Mouse (Mus musculus) hindbrain, embryonic 13.5 days (tissue): ENCODE data around the gene Rabepk. TPM values are rescaled to one million over a fixed set of nuclear protein-coding genes. Genes with fewer than 3 reads are reported as not detected.
"Not testable (repeated sequence)": the region's sequence is repeated elsewhere in the genome, so short reads cannot be mapped to it uniquely, and the experiment has no call there.

ENCODE experiments used
- ATAC-seq: fragments of 200-750 bp; cut with Nextera tagmentation; 2 replicates; pipeline ENCODE4 v1.8.0; 2017; ENCODE audit warnings: moderate TSS enrichment; ENCODE audit not compliant: low FRiP score
- H3K27ac ChIP-seq: fragments of 300-500 bp; sonication (generic); 2 replicates; pipeline ENCODE4 v1.5.1; 2015; ENCODE audit warnings: inconsistent platforms, mild to moderate bottlenecking, moderate library complexity
- H3K27me3 ChIP-seq: fragments of 300-500 bp; sonication (generic); 2 replicates; pipeline ENCODE4 v1.6.1; 2015; ENCODE audit warnings: mild to moderate bottlenecking, inconsistent platforms
- H3K36me3 ChIP-seq: fragments of 300-500 bp; sonication (generic); 2 replicates; pipeline ENCODE4 v1.6.1; 2015; ENCODE audit warnings: mild to moderate bottlenecking, inconsistent platforms
- H3K4me1 ChIP-seq: fragments of 300-500 bp; sonication (generic); replicated peaks from 2 replicates; pipeline ENCODE4 v1.6.1; 2015; ENCODE audit warnings: inconsistent platforms
- H3K4me2 ChIP-seq: fragments of 300-500 bp; sonication (generic); 2 replicates; pipeline ENCODE4 v1.6.1; 2015; ENCODE audit warnings: inconsistent platforms, mild to moderate bottlenecking, moderate library complexity
- H3K4me3 ChIP-seq: fragments of 300-500 bp; sonication (generic); 2 replicates; pipeline ENCODE4 v1.5.1; 2015; ENCODE audit warnings: mild to moderate bottlenecking, inconsistent platforms
- H3K9ac ChIP-seq: fragments of 300-500 bp; sonication (generic); 2 replicates; pipeline ENCODE4 v1.6.1; 2015; ENCODE audit warnings: mild to moderate bottlenecking, inconsistent platforms
- H3K9me3 ChIP-seq: fragments of 300-500 bp; sonication (generic); 2 replicates; pipeline ENCODE4 v1.6.1; 2016; ENCODE audit warnings: inconsistent platforms
- WGBS: fragments of 180-500 bp; shearing (Covaris S2); methylation state at CpG from one replicate; pipeline ENCODE4 v1.1.7; 2015; 5-methylcytosine and 5-hydroxymethylcytosine counted together
- polyA plus RNA-seq: library from polyadenylated mRNA; unstranded; fragments of >200 nt; fragmentation: Nextera tagmentation; extraction: Ambion mirVana; gene quantifications from 2 replicates; pipeline ENCODE4 v1.2.1, GENCODE M21; 2015

Gene Rabepk
- polyA plus RNA-seq, 1 experiment from 2014 or later, result 28.2 TPM

GRCm38 (mm10) chr2:34826460-34827231 lies 26.9 kb upstream of the Rabepk start:
- H3K4me2 ChIP-seq, result peak overlapping the region; percentile 81
- H3K36me3 ChIP-seq, result peaks cover 8% of the 10 kb centered on the region
- H3K4me1 ChIP-seq, result peaks cover 24% of the 10 kb centered on the region
- H3K27me3 ChIP-seq, result peaks cover 8% of the 10 kb centered on the region; the same call in 1 of the 2 replicates
- 0 out of 2 replicates have a peak, but pooled peaks cover 4% of the 10 kb centered on the region for H3K9me3 ChIP-seq
- H3K9ac ChIP-seq, result peak overlapping the region; percentile 97
- 0 out of 2 replicates have a peak, but pooled peaks have one; percentile 11 for ATAC-seq
- peak overlapping the region; percentile 97 for H3K4me3 ChIP-seq
- peak overlapping the region; percentile 91 for H3K27ac ChIP-seq
- WGBS, result 36% methylated on average over 20 of the region's 21 CpGs

DNA sequence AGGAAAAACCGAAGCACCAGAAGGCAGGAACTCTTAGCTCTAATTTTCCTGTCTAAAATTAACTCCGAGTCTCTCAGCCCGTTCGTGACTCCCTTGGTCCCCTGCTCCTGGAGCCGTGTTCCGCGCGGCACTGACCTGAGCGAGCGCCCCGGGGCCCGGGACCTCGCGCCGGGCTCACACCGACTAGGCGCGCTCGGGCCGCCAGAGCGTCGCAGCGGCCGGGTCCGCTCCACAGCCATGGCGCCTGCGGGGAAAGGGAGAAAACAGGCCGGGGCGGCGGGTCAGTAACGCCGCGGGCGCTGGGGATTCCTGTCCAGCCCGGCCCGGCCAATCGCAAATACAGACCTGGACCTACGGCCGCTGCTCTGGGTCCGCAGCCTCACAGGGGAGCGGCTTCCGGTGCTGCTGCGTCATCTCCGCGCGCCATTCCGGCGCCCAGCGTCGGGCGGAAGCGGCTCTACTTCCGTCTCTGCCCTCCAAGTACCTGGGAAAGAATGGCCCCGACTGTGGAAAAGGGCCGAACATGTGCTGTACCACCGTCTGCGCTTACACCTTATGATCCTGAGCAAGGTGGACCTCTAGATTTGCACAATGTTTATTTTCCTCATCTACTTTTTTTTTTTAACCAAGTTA lies 26.2 kb upstream of the Rabepk start, which contains the start of gene Fbxw2:
TSS of gene Fbxw2 (minus strand) at position 485 of the 633 bp plus-strand sequence.
- peak within 1 kb of the TSS; percentile 81 for H3K4me2 ChIP-seq
- H3K27ac ChIP-seq, result peak within 1 kb of the TSS; percentile 91
- peaks cover 8% of the 10 kb centered on the region; the same call in 1 of the 2 replicates for H3K27me3 ChIP-seq
- peaks cover 13% of the 10 kb centered on the region for H3K36me3 ChIP-seq
- peak; percentile 97 for ATAC-seq
- H3K4me1 ChIP-seq, result peaks cover 24% of the 10 kb centered on the region
- 0 out of 2 replicates have a peak, but pooled peaks cover 4% of the 10 kb centered on the region for H3K9me3 ChIP-seq
- H3K4me3 ChIP-seq, result peak within 1 kb of the TSS; percentile 97
- H3K9ac ChIP-seq, result peak within 1 kb of the TSS; percentile 97
- WGBS, result under 1% methylated on average over 47 of the region's 57 CpGs

DNA sequence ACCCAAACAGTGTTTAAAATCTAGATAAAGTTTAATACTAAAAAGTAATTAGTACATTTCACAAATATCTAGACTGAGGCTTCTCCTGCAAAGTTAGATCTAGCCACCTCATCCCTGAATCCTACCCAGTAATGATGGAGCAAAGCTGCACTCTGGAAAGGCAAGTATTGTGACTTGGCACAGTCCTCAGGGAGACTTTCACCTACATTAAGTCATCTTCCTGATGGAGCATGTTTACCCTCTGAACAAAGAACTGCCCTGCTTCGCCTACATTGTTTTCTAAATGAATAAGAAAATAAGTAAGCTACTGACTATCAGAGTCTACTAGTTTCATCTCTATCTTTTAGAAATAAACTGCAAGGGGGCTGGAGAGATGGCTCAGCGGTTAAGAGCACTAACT lies 18.8 kb upstream of the Rabepk start:
- H3K36me3 ChIP-seq, result peaks cover 57% of the 10 kb centered on the region
- no peaks in the 10 kb centered on the region for H3K9me3 ChIP-seq
- no peak for ATAC-seq

GRCm38 (mm10) chr2:34815893-34816292 lies 16.2 kb upstream of the Rabepk start:
- WGBS, result 100% methylated on average over 2 of the region's 2 CpGs
- H3K36me3 ChIP-seq, result peaks cover 65% of the 10 kb centered on the region
- H3K27ac ChIP-seq, ATAC-seq, H3K27me3 ChIP-seq, H3K4me1 ChIP-seq, H3K9me3 ChIP-seq, H3K4me2 ChIP-seq, H3K4me3 ChIP-seq, H3K9ac ChIP-seq: not testable (repeated sequence)

More for the DNA sequence above, 18.8 kb upstream of the Rabepk start:
- Histone ChIP-seq H3K4me3 (no peak overlapping the region), H3K9ac (no peak overlapping the region), H3K4me1 (0 out of 2 replicates have a peak, but pooled peaks cover under 1% of the 10 kb centered on the region), H3K27me3 (no peaks in the 10 kb centered on the region), H3K27ac (no peak overlapping the region), H3K4me2 (no peak overlapping the region)
- 91% methylated on average over 2 of the region's 2 CpGs for WGBS

DNA sequence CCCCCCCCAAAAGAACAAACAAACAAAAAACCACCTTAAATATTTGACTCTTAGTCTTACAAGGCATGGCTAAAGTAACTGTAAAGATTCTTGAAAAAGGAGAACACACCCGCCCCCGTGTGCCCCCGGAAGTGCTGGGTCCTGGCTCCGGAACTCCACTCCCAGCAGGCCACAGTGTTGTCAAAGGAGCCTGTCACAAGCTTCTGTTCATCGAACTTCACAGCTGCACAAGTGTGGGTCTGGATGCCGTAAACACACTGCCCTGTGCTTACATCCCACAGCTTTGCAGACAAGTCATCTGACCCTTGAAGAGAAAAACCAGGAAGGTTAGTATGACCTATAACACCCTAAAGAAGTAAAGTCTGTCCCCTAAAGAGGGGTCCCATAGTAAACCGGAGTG lies 13.0 kb upstream of the Rabepk start:
- Histone ChIP-seq H3K27me3 (no peaks in the 10 kb centered on the region), H3K4me1 (no peaks in the 10 kb centered on the region), H3K4me2 (no peak overlapping the region), H3K9ac (no peak overlapping the region), H3K27ac (no peak overlapping the region), H3K9me3 (no peaks in the 10 kb centered on the region), H3K4me3 (no peak overlapping the region), H3K36me3 (peaks cover 67% of the 10 kb centered on the region)
- 91% methylated on average over 7 of the region's 7 CpGs for WGBS
- no peak for ATAC-seq

DNA sequence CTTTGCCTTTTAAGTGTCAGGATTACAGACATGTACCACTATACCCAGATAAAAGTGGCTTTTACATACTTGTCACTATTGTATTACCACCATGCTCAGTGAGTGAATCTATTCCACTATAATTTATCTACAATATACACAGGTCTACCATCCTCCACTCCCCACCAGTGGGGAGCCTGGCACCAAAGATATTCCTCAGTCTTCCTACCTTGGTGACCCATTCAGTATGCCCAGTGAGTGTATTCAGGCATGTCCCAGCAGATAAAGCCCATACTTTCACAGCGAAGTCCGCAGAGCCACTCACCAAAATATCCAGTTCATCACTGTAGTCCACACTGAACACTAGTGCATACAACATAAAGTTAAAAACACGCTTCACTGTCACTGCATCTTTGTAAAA lies 11.1 kb upstream of the Rabepk start:
- Histone ChIP-seq H3K27me3 (no peaks in the 10 kb centered on the region), H3K4me2 (no peak overlapping the region), H3K27ac (no peak overlapping the region), H3K4me1 (no peaks in the 10 kb centered on the region), H3K9me3 (no peaks in the 10 kb centered on the region), H3K36me3 (peaks cover 55% of the 10 kb centered on the region), H3K9ac (no peak overlapping the region), H3K4me3 (no peak overlapping the region)
- 95% methylated on average over 3 of the region's 3 CpGs for WGBS
- ATAC-seq, result no peak

- Histone ChIP-seq H3K27ac (no peak overlapping the region), H3K9me3 (no peaks in the 10 kb centered on the region), H3K9ac (no peak overlapping the region), H3K4me1 (peaks cover 6% of the 10 kb centered on the region), H3K36me3 (peaks cover 51% of the 10 kb centered on the region), H3K4me3 (no peak overlapping the region), H3K27me3 (no peaks in the 10 kb centered on the region), H3K4me2 (no peak overlapping the region)
- no peak for ATAC-seq
- 92% methylated on average over 1 of the region's 1 CpGs for WGBS
Observed at GRCm38 (mm10) chr2:34809568-34809967, 9.9 kb upstream of the Rabepk start.

- ATAC-seq, result no peak
- no peaks in the 10 kb centered on the region for H3K9me3 ChIP-seq
- no peak overlapping the region for H3K9ac ChIP-seq
- H3K27ac ChIP-seq, result no peak overlapping the region
- WGBS, result 81% methylated on average over 2 of the region's 2 CpGs
- peaks cover 19% of the 10 kb centered on the region for H3K4me1 ChIP-seq
- no peak overlapping the region for H3K4me2 ChIP-seq
- H3K36me3 ChIP-seq, result peaks cover 39% of the 10 kb centered on the region
- H3K27me3 ChIP-seq, result no peaks in the 10 kb centered on the region
- H3K4me3 ChIP-seq, result no peak overlapping the region
Observed at GRCm38 (mm10) chr2:34808057-34808456, 8.3 kb upstream of the Rabepk start.

- no peak overlapping the region for H3K4me2 ChIP-seq
- no peak overlapping the region for H3K27ac ChIP-seq
- peaks cover 18% of the 10 kb centered on the region for H3K36me3 ChIP-seq
- H3K4me1 ChIP-seq, result peaks cover 21% of the 10 kb centered on the region
- no peak overlapping the region for H3K4me3 ChIP-seq
- H3K27me3 ChIP-seq, result no peaks in the 10 kb centered on the region
- ATAC-seq, result no peak
- no peaks in the 10 kb centered on the region for H3K9me3 ChIP-seq
- 94% methylated on average over 10 of the region's 10 CpGs for WGBS
- no peak overlapping the region for H3K9ac ChIP-seq
Observed at GRCm38 (mm10) chr2:34805364-34805950, 5.7 kb upstream of the Rabepk start.

GRCm38 (mm10) chr2:34804815-34805214 lies 5.1 kb upstream of the Rabepk start:
- WGBS, result 95% methylated on average over 1 of the region's 1 CpGs
- Histone ChIP-seq H3K9ac (no peak overlapping the region), H3K27ac (no peak overlapping the region), H3K4me3 (no peak overlapping the region), H3K9me3 (no peaks in the 10 kb centered on the region), H3K36me3 (peaks cover 18% of the 10 kb centered on the region), H3K4me1 (peaks cover 25% of the 10 kb centered on the region), H3K4me2 (no peak overlapping the region), H3K27me3 (no peaks in the 10 kb centered on the region)
- no peak for ATAC-seq

- H3K9me3 ChIP-seq, result no peaks in the 10 kb centered on the region
- H3K4me1 ChIP-seq, result peaks cover 29% of the 10 kb centered on the region
- H3K4me2 ChIP-seq, result peak overlapping the region; percentile 76; the same call in 1 of the 2 replicates
- no peak for ATAC-seq
- no peak overlapping the region for H3K27ac ChIP-seq
- no peaks in the 10 kb centered on the region for H3K27me3 ChIP-seq
- no peak overlapping the region for H3K4me3 ChIP-seq
- peaks cover 17% of the 10 kb centered on the region for H3K36me3 ChIP-seq
- WGBS, result 96% methylated on average over 2 of the region's 2 CpGs
- no peak overlapping the region for H3K9ac ChIP-seq
Observed at GRCm38 (mm10) chr2:34804172-34804571, 4.5 kb upstream of the Rabepk start.

DNA sequence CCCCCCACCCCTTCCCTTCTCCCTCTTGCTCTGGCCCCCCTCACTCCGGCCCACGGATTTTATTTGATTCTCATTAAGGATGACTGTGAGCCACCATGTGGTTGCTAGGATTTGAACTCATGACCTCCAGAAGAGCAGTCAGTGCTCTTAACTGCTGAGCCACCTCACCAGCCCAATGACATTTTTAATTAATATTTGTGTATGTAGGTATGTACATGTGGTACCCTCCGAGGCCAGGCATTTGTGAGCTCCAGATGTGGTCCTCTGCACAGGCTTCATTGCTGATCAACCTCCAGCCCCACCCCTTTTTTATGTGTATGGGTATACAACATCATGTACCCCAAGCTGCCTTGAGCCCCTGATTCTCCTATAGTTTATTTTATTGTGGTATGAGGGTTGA lies 4.0 kb upstream of the Rabepk start:
- Histone ChIP-seq H3K4me1 (peaks cover 34% of the 10 kb centered on the region), H3K27ac (no peak overlapping the region), H3K9ac (no peak overlapping the region), H3K4me3 (peak overlapping the region; percentile 20; the same call in 1 of the 2 replicates), H3K27me3 (no peaks in the 10 kb centered on the region), H3K9me3 (no peaks in the 10 kb centered on the region), H3K36me3 (peaks cover 13% of the 10 kb centered on the region), H3K4me2 (peak overlapping the region; percentile 76)
- 72% methylated on average over 3 of the region's 3 CpGs for WGBS
- no peak for ATAC-seq
